Mouse (Mus musculus) embryonic facial prominence, embryonic 14.5 days (tissue): Measurements from ENCODE around the gene Mesp1. TPM values are rescaled to one million over a fixed set of nuclear protein-coding genes. Genes with fewer than 3 reads are reported as not detected.

ENCODE experiments used
- polyA plus RNA-seq: library from polyadenylated mRNA; unstranded; fragments of >200 nt; fragmentation: Nextera tagmentation; extraction: Ambion mirVana; gene quantifications from 2 replicates; pipeline ENCODE4 v1.2.1, GENCODE M21; 2014

Mesp1 gene
- polyA plus RNA-seq, 1 experiment from 2014 or later = 0.35 TPM

Other genes with a start within 250 kb of the Mesp1 start
- 0.39 and 0.65 TPM in 2 replicates for gene Rhcg, start 176.1 kb downstream of the Mesp1 start, polyA plus RNA-seq
- 7.4 and 7.7 TPM in 2 replicates for gene Ticrr, start 133.6 kb downstream of the Mesp1 start, polyA plus RNA-seq
- gene Kif7, start 78.1 kb downstream of the Mesp1 start, polyA plus RNA-seq = 5.3 and 6.2 TPM in 2 replicates
- gene Plin1, start 60.9 kb downstream of the Mesp1 start, polyA plus RNA-seq = 0.50 and 1.7 TPM in 2 replicates
- gene Pex11a, start 50.7 kb downstream of the Mesp1 start, polyA plus RNA-seq = 9.2 and 9.4 TPM in 2 replicates
- gene Wdr93, start 50.6 kb downstream of the Mesp1 start, polyA plus RNA-seq = 0.17 and 1.3 TPM in 2 replicates
- gene Mesp2, start 16.9 kb upstream of the Mesp1 start, polyA plus RNA-seq = 0.72 and 0.98 TPM in 2 replicates
- gene Anpep, start 67.3 kb upstream of the Mesp1 start, polyA plus RNA-seq = 20.8 and 30.5 TPM in 2 replicates
- 30.0 and 31.9 TPM in 2 replicates for gene Ap3s2, start 126.9 kb upstream of the Mesp1 start, polyA plus RNA-seq
- gene Arpin, start 141.6 kb upstream of the Mesp1 start, polyA plus RNA-seq = 22.1 and 23.6 TPM in 2 replicates
- 14.2 and 14.3 TPM in 2 replicates for gene Zfp710, start 231.0 kb upstream of the Mesp1 start, polyA plus RNA-seq